Mouse (Mus musculus) kidney, adult 2 months (tissue): ENCODE results near the gene Ptprd.

Experiments
- CTCF ChIP-seq: fragments of 200-500 bp; conservative IDR thresholded peaks from 2 replicates; pipeline ENCODE4 v1.5.1; 2011; ENCODE audit warnings: low read depth, mild to moderate bottlenecking, control low read depth, low read length, moderate library complexity, mixed read lengths; ENCODE audit not compliant: insufficient read depth, insufficient read length
- POLR2A ChIP-seq: fragments of 200-500 bp; IDR thresholded peaks from one replicate; pipeline ENCODE4 v1.6.1; 2011; ENCODE audit warnings: low read depth, low read length, control low read depth

- TF ChIP-seq CTCF (no peak), POLR2A (no peak)
Observed at GRCm38 (mm10) chr4:76297375-76297774, 1914.4 kb downstream of the Ptprd start.
